Mouse (Mus musculus) limb, embryonic 10.5 days (tissue): ENCODE measurements around the gene Ttc36. TPM values are rescaled to one million over a fixed set of nuclear protein-coding genes. Genes with fewer than 3 reads are reported as not detected.

ENCODE experiments used
- DNase-seq: peaks from one replicate; pipeline ENCODE4 v3.0.0-alpha.2; 2017; ENCODE audit warnings: low spot score
- H3K27ac ChIP-seq: fragments of 300-500 bp; sonication (generic); 2 replicates; pipeline ENCODE4 v1.5.1; 2016; ENCODE audit warnings: mild to moderate bottlenecking
- H3K27me3 ChIP-seq: fragments of 300-500 bp; sonication (generic); 2 replicates; pipeline ENCODE4 v1.6.1; 2016; ENCODE audit warnings: low read depth, mild to moderate bottlenecking; ENCODE audit not compliant: poor library complexity, severe bottlenecking
- H3K36me3 ChIP-seq: fragments of 300-500 bp; sonication (generic); 2 replicates; pipeline ENCODE4 v1.6.1; 2016; ENCODE audit warnings: mild to moderate bottlenecking, moderate library complexity
- H3K4me1 ChIP-seq: fragments of 300-500 bp; sonication (generic); 2 replicates; pipeline ENCODE4 v1.6.1; 2016
- H3K4me3 ChIP-seq: fragments of 300-500 bp; sonication (generic); 2 replicates; pipeline ENCODE4 v1.5.1; 2016; ENCODE audit warnings: mild to moderate bottlenecking, moderate library complexity
- H3K9me3 ChIP-seq: fragments of 300-500 bp; sonication (generic); replicated peaks from 2 replicates; pipeline ENCODE4 v1.6.1; 2016; ENCODE audit warnings: mild to moderate bottlenecking
- WGBS: fragments of 180-500 bp; shearing (Covaris S2); methylation state at CpG from one replicate; pipeline ENCODE4 v1.1.7; 2016; 5-methylcytosine and 5-hydroxymethylcytosine counted together
- polyA plus RNA-seq: library from polyadenylated mRNA; unstranded; fragments of >200 nt; fragmentation: Nextera tagmentation; extraction: Ambion mirVana; gene quantifications from 2 replicates; pipeline ENCODE4 v1.2.1, GENCODE M21; 2016

Gene Ttc36
- polyA plus RNA-seq = not detected in 2 replicates

GRCm38 (mm10) chr9:44802808-44803450, at the start of gene Ttc36:
Gene Ttc36, minus strand, starts transcription at chr9:44803072.
- peaks cover 34% of the 10 kb centered on the region for H3K36me3 ChIP-seq
- 82% methylated on average over 4 of the region's 4 CpGs for WGBS
- no peaks in the 10 kb centered on the region for H3K9me3 ChIP-seq
- H3K27ac ChIP-seq = no peak within 1 kb of the TSS
- peaks cover 37% of the 10 kb centered on the region for H3K27me3 ChIP-seq
- peaks cover 22% of the 10 kb centered on the region for H3K4me1 ChIP-seq
- no peak within 1 kb of the TSS for H3K4me3 ChIP-seq
- no peak for DNase-seq

DNA sequence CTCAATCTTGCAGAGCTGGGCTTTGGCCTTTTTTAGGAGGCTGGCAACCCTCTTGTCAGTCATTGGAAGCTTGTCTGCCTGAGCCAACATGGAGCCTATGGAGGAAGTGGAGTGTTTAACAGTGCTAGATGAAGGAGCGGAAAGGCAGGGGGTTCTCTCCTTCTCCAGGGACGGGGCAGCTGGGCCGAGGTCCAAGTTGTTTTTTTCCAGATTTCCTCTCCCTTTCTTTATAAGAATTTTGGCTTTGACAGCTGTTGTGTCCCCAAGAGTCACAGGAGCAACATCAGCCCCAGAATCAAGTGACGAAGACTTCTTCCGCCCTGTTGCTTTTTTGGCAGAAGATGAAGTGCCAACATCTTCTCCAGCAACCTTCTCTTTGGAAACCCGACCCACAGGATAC, 44.6 kb upstream of the Ttc36 start:
- WGBS = 96% methylated on average over 6 of the region's 6 CpGs
- no peak for DNase-seq

GRCm38 (mm10) chr9:44841241-44841640, 38.4 kb upstream of the Ttc36 start:
- Histone ChIP-seq H3K27me3 (no peaks in the 10 kb centered on the region), H3K4me1 (no peaks in the 10 kb centered on the region), H3K27ac (no peak overlapping the region), H3K36me3 (peaks cover 98% of the 10 kb centered on the region), H3K4me3 (no peak overlapping the region), H3K9me3 (no peaks in the 10 kb centered on the region)
- no peak for DNase-seq
- 91% methylated on average over 10 of the region's 10 CpGs for WGBS

More for the DNA sequence above, 44.6 kb upstream of the Ttc36 start:
- peaks cover 97% of the 10 kb centered on the region for H3K36me3 ChIP-seq
- H3K27me3 ChIP-seq = no peaks in the 10 kb centered on the region
- no peaks in the 10 kb centered on the region for H3K9me3 ChIP-seq
- no peak overlapping the region for H3K27ac ChIP-seq
- no peaks in the 10 kb centered on the region for H3K4me1 ChIP-seq
- no peak overlapping the region for H3K4me3 ChIP-seq

DNA sequence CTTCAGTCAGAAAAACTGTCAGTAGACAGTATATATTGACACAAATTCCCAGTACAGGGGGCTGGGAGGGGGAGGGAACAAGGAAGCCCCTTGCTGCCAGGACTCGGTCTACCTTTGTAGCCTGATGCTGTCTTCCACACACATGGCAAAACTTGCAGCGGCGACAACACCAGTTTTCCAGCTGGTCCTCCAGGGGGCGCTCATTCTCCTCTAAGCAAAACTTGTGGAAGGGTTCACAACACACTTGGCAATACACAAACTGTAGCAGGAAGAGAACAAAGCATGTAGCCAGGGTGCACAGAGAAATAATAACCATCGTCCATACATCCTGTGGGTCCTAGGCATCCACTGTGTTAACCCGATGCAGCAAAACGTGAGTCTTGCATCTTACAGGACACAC, 33.6 kb upstream of the Ttc36 start:
- peak; percentile 84 for DNase-seq
- WGBS = 61% methylated on average over 7 of the region's 7 CpGs
- Histone ChIP-seq H3K4me1 (no peaks in the 10 kb centered on the region), H3K27ac (no peak overlapping the region), H3K9me3 (no peaks in the 10 kb centered on the region), H3K36me3 (peaks cover 97% of the 10 kb centered on the region), H3K4me3 (no peak overlapping the region), H3K27me3 (no peaks in the 10 kb centered on the region)

DNA sequence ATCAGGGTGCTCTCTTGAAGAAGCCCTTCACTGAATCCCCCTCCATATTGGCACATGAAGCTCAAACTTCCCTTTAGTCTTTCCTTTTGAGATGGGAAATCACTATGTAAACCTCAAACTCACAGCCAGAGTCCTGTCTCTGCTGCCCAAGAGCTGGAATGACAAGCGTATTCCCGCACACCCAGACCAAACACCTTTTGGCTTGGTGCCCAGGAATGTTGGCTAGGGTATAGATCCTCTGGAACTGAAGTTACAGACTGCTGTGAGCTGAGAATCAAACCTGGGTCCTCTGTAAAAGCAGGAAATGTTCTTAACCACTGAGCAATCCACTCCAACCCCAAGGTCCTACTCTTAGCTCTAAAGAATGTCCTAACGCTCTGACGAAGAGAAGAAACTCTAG, 29.5 kb upstream of the Ttc36 start:
- no peak overlapping the region for H3K27ac ChIP-seq
- no peaks in the 10 kb centered on the region for H3K9me3 ChIP-seq
- no peak for DNase-seq
- H3K4me1 ChIP-seq = no peaks in the 10 kb centered on the region
- H3K36me3 ChIP-seq = peaks cover 99% of the 10 kb centered on the region
- H3K27me3 ChIP-seq = no peaks in the 10 kb centered on the region
- 96% methylated on average over 4 of the region's 4 CpGs for WGBS
- no peak overlapping the region for H3K4me3 ChIP-seq

DNA sequence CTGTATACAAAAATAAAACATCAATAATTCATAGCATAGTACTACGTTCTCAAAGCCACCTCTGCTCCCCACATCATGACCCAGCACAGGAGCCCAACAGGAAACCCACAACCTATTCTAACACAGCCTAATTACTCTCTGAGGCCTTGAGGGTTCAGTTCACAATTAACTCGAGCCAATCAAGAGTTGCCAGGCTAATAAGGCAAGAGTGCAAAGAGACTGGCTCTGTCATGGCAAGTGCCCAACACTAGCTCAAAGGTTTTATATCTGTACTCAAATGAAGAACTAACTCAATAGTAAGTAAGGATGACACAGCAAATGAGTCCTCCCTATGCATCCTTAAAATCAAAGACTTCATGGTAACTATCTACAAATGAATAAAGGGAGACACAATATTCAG, 27.6 kb upstream of the Ttc36 start:
- 88% methylated on average over 2 of the region's 2 CpGs for WGBS
- H3K9me3 ChIP-seq = no peaks in the 10 kb centered on the region
- H3K36me3 ChIP-seq = peaks cover 99% of the 10 kb centered on the region
- H3K27me3 ChIP-seq = no peaks in the 10 kb centered on the region
- DNase-seq = no peak
- H3K4me1 ChIP-seq = no peaks in the 10 kb centered on the region
- no peak overlapping the region for H3K27ac ChIP-seq
- H3K4me3 ChIP-seq = no peak overlapping the region

GRCm38 (mm10) chr9:44828944-44829343, 26.1 kb upstream of the Ttc36 start:
- 97% methylated on average over 11 of the region's 11 CpGs for WGBS
- no peaks in the 10 kb centered on the region for H3K9me3 ChIP-seq
- H3K4me1 ChIP-seq = no peaks in the 10 kb centered on the region
- H3K36me3 ChIP-seq = peaks cover 99% of the 10 kb centered on the region
- no peaks in the 10 kb centered on the region for H3K27me3 ChIP-seq
- H3K4me3 ChIP-seq = no peak overlapping the region
- no peak overlapping the region for H3K27ac ChIP-seq
- DNase-seq = no peak

- no peak overlapping the region for H3K4me3 ChIP-seq
- H3K27me3 ChIP-seq = no peaks in the 10 kb centered on the region
- no peaks in the 10 kb centered on the region for H3K9me3 ChIP-seq
- no peak for DNase-seq
- H3K36me3 ChIP-seq = peaks cover 99% of the 10 kb centered on the region
- no peaks in the 10 kb centered on the region for H3K4me1 ChIP-seq
- H3K27ac ChIP-seq = no peak overlapping the region
- 71% methylated on average over 7 of the region's 7 CpGs for WGBS
Measured at GRCm38 (mm10) chr9:44826660-44827059, 23.8 kb upstream of the Ttc36 start.

- H3K4me1 ChIP-seq = no peaks in the 10 kb centered on the region
- H3K4me3 ChIP-seq = no peak overlapping the region
- no peaks in the 10 kb centered on the region for H3K9me3 ChIP-seq
- no peak for DNase-seq
- peaks cover 100% of the 10 kb centered on the region for H3K36me3 ChIP-seq
- H3K27me3 ChIP-seq = no peaks in the 10 kb centered on the region
- H3K27ac ChIP-seq = no peak overlapping the region
- WGBS = 94% methylated on average over 15 of the region's 15 CpGs
Measured at GRCm38 (mm10) chr9:44819920-44820827, 17.3 kb upstream of the Ttc36 start.

DNA sequence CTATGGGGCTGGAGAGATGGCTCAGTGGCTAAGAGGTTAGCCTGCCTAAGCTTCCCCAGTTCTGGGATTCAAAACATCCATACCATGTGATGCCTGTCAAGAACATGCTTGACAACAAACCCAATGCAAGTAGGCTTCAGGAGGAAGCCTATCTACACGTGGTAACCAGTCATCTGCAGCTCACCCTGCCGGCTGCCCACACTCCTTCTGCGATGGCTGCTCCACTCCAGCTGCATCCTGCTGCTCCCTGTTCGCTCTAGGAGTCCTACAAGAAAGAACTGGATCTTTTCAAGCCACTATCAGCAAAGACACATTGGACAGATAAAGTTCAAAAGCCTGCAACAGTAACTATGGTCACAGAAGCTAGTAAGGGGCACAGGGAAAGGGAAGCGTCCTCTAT, 14.7 kb upstream of the Ttc36 start:
- no peak for DNase-seq
- Histone ChIP-seq H3K4me3 (no peak overlapping the region), H3K27ac (no peak overlapping the region), H3K9me3 (no peaks in the 10 kb centered on the region), H3K27me3 (no peaks in the 10 kb centered on the region), H3K36me3 (peaks cover 100% of the 10 kb centered on the region), H3K4me1 (no peaks in the 10 kb centered on the region)
- WGBS = 92% methylated on average over 5 of the region's 5 CpGs

DNA sequence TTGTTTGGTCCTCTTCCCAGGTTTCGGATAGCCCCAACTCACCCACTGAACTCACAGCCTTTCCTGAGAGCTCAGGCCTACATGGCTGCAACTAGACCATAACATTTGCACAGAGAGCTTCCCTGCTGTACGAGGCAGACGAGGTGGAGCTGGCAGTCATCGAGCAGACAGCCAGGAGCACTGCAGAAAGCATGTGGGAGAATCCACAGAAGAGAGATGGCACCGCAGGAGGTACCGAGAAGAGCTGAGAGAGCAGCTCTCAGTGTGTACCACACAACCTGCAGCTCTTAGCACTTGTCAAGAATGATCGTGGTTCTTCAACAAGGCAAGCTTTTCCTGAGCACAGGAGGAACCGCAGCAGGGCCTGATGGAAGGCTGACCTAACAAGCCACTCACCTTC, 11.3 kb upstream of the Ttc36 start:
- H3K36me3 ChIP-seq = peaks cover 99% of the 10 kb centered on the region

DNA sequence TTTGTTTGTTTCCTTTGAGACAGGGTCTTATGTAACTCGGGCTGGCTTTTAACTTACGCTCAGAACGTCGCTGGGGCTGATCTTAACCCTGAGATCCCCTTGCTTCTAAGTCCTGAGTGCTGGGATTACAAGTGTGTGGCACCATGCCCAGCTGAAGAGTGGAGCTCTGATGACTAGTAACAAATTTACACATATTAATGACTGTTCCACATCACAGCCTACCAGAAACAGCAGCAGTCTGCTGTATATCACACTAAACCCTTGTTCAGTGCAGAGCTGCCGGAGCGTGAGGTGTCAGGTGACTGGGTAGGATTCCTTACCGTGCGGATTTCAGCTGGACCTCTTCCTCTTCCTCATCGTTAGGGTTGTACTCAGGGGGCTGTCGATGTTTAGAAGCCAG, 7.4 kb upstream of the Ttc36 start:
- no peaks in the 10 kb centered on the region for H3K9me3 ChIP-seq
- WGBS = 93% methylated on average over 10 of the region's 10 CpGs
- H3K36me3 ChIP-seq = peaks cover 99% of the 10 kb centered on the region
- no peak for DNase-seq
- no peak overlapping the region for H3K27ac ChIP-seq
- no peaks in the 10 kb centered on the region for H3K4me1 ChIP-seq
- H3K4me3 ChIP-seq = no peak overlapping the region
- no peaks in the 10 kb centered on the region for H3K27me3 ChIP-seq

More for the DNA sequence above, 11.3 kb upstream of the Ttc36 start:
- WGBS = 93% methylated on average over 8 of the region's 8 CpGs
- DNase-seq = no peak
- Histone ChIP-seq H3K9me3 (no peaks in the 10 kb centered on the region), H3K4me3 (no peak overlapping the region), H3K4me1 (no peaks in the 10 kb centered on the region), H3K27me3 (no peaks in the 10 kb centered on the region), H3K27ac (no peak overlapping the region)

GRCm38 (mm10) chr9:44807778-44808177, 4.9 kb upstream of the Ttc36 start:
- Histone ChIP-seq H3K4me1 (no peaks in the 10 kb centered on the region), H3K9me3 (no peaks in the 10 kb centered on the region), H3K27me3 (no peaks in the 10 kb centered on the region), H3K4me3 (no peak overlapping the region), H3K36me3 (peaks cover 82% of the 10 kb centered on the region), H3K27ac (no peak overlapping the region)
- WGBS = 97% methylated on average over 10 of the region's 10 CpGs
- DNase-seq = no peak
